Mouse (Mus musculus): Measurements from ENCODE around the gene Gm12394.

DNA sequence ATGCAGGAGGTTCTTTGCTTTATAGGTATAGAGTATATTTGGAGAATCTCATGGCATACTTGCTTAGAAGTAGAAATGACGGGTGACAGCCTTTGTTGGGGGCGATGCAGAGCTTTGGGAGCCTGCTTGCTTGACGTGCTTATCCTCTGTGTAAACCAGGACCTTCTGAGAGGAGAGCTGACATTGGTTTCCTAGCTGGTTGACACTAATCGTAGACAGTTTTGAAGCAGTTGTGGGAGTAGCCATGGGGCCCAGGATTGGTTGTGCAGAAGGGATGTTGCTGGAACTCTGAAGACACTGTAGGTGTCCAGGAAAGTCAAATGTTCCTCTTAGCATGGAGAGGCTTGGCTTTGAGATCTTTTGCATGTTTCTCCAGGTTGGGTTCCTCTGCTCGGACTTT is 11.6 kb upstream of the Gm12394 start:
- TF ChIP-seq CTCF (IDR thresholded peaks at IDR 0.05; ENCODE audit: low read depth): no peak
- no peak for TF ChIP-seq EP300 (IDR thresholded peaks at IDR 0.05; ENCODE audit: low read depth)

Measured in liver, embryonic 14.5 days (tissue).